Mouse (Mus musculus) stomach, embryonic 15.5 days (tissue): Measurements from ENCODE around the gene Atg4c. TPM values are rescaled to one million over a fixed set of nuclear protein-coding genes. Genes with fewer than 3 reads are reported as not detected.

ENCODE experiments used
- ATAC-seq: fragments of 200-750 bp; cut with Nextera tagmentation; 2 replicates; pipeline ENCODE4 v1.8.0; 2017; ENCODE audit warnings: low read depth, moderate number of reproducible peaks, moderate TSS enrichment; ENCODE audit not compliant: insufficient read depth, low FRiP score
- H3K27ac ChIP-seq: fragments of 300-500 bp; sonication (generic); 2 replicates; pipeline ENCODE4 v1.5.1; 2015; ENCODE audit warnings: mild to moderate bottlenecking, inconsistent platforms
- H3K27me3 ChIP-seq: fragments of 300-500 bp; sonication (generic); replicated peaks from 2 replicates; pipeline ENCODE4 v1.6.1; 2015; ENCODE audit warnings: inconsistent platforms
- H3K36me3 ChIP-seq: fragments of 300-500 bp; sonication (generic); 2 replicates; pipeline ENCODE4 v1.6.1; 2015; ENCODE audit warnings: inconsistent platforms
- H3K4me1 ChIP-seq: fragments of 300-500 bp; sonication (generic); 2 replicates; pipeline ENCODE4 v1.6.1; 2015; ENCODE audit warnings: inconsistent platforms
- H3K4me2 ChIP-seq: fragments of 300-500 bp; sonication (generic); 2 replicates; pipeline ENCODE4 v1.6.1; 2015; ENCODE audit warnings: mild to moderate bottlenecking, inconsistent platforms
- H3K4me3 ChIP-seq: fragments of 300-500 bp; sonication (generic); replicated peaks from 2 replicates; pipeline ENCODE4 v1.5.1; 2015; ENCODE audit warnings: inconsistent platforms
- H3K9ac ChIP-seq: fragments of 300-500 bp; sonication (generic); 2 replicates; pipeline ENCODE4 v1.6.1; 2015; ENCODE audit warnings: inconsistent platforms
- H3K9me3 ChIP-seq: fragments of 300-500 bp; sonication (generic); 2 replicates; pipeline ENCODE4 v1.6.1; 2016; ENCODE audit warnings: inconsistent platforms
- WGBS: fragments of 180-500 bp; shearing (Covaris S2); methylation state at CpG from one replicate; pipeline ENCODE4 v1.1.7; 2015; 5-methylcytosine and 5-hydroxymethylcytosine counted together
- polyA plus RNA-seq: library from polyadenylated mRNA; unstranded; fragments of >200 nt; fragmentation: Nextera tagmentation; extraction: Ambion mirVana; gene quantifications from 2 replicates; pipeline ENCODE4 v1.2.1, GENCODE M21; 2015

Atg4c gene
- polyA plus RNA-seq, 1 experiment from 2014 or later, result 12.5 TPM

DNA sequence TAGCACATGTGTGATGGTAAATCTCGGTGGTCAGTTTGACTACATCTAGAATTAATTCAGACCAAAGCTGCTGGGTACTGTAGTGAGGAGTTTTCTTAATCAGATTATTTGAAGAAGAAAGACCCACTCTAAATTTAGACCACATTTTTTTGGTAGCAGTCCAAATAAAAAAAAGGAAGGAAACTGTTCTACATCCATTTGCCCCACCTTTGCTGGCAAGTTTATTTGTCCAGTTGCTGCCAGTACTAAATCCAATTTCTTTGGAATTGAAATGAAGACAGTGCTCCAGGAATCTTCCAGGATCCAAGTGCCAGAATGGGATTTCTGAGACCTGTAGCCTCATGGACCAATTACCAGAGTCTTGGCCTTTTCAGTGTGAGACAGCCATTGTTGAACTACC lies 1.1 kb upstream of the Atg4c start:
- no peak overlapping the region for H3K9ac ChIP-seq
- peaks cover 3% of the 10 kb centered on the region; the same call in 1 of the 2 replicates for H3K4me1 ChIP-seq
- H3K4me3 ChIP-seq, result no peak overlapping the region
- H3K9me3 ChIP-seq, result no peaks in the 10 kb centered on the region
- 72% methylated on average over 1 of the region's 1 CpGs for WGBS
- no peaks in the 10 kb centered on the region for H3K27me3 ChIP-seq
- no peaks in the 10 kb centered on the region for H3K36me3 ChIP-seq
- no peak overlapping the region for H3K27ac ChIP-seq
- ATAC-seq, result no peak
- H3K4me2 ChIP-seq, result no peak overlapping the region

- 35% methylated on average over 6 of the region's 6 CpGs for WGBS
- Histone ChIP-seq H3K9me3 (no peaks in the 10 kb centered on the region), H3K4me2 (peak overlapping the region; percentile 69), H3K27ac (no peak overlapping the region), H3K4me3 (no peak overlapping the region), H3K9ac (no peak overlapping the region), H3K4me1 (peaks cover 3% of the 10 kb centered on the region; the same call in 1 of the 2 replicates), H3K36me3 (no peaks in the 10 kb centered on the region), H3K27me3 (no peaks in the 10 kb centered on the region)
- ATAC-seq, result no peak
Measured at GRCm38 (mm10) chr4:99193214-99193613, 520 bp upstream of the Atg4c start.

DNA sequence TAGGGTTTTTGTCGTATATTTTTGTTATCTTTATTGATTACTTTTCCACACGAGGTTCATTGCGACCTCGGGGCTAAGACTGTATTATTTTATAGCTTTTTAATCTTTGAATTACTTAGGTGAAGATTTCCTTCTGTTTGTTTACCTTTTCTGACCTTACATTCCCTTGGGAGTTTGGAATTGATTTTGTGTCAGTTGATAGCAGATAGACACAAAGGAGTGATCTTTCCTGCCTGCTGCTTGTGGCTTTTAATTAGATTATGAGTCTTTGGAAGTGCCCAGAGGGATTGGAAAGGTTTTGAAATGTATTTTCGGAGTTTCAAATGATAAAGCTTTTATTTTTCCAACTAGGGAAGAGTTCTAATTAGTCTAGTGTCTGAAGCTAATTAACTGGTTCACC lies 1.1 kb downstream of the Atg4c start:
- H3K27ac ChIP-seq, result no peak overlapping the region
- 14% methylated on average over 5 of the region's 5 CpGs for WGBS

GRCm38 (mm10) chr4:99198721-99199120 lies 5.0 kb downstream of the Atg4c start:
- H3K36me3 ChIP-seq, result no peaks in the 10 kb centered on the region
- no peaks in the 10 kb centered on the region for H3K27me3 ChIP-seq
- H3K4me3 ChIP-seq, result no peak overlapping the region
- no peak overlapping the region for H3K4me2 ChIP-seq
- no peak for ATAC-seq
- H3K27ac ChIP-seq, result no peak overlapping the region
- H3K9ac ChIP-seq, result no peak overlapping the region
- H3K4me1 ChIP-seq, result 0 out of 2 replicates have a peak, but pooled peaks cover 3% of the 10 kb centered on the region
- no peaks in the 10 kb centered on the region for H3K9me3 ChIP-seq

More for the DNA sequence above, 1.1 kb downstream of the Atg4c start:
- Histone ChIP-seq H3K9ac (no peak overlapping the region), H3K36me3 (no peaks in the 10 kb centered on the region), H3K9me3 (no peaks in the 10 kb centered on the region), H3K4me2 (peak overlapping the region; percentile 69), H3K4me1 (peaks cover 3% of the 10 kb centered on the region; the same call in 1 of the 2 replicates), H3K27me3 (no peaks in the 10 kb centered on the region), H3K4me3 (peak overlapping the region; percentile 79)
- ATAC-seq, result no peak

DNA sequence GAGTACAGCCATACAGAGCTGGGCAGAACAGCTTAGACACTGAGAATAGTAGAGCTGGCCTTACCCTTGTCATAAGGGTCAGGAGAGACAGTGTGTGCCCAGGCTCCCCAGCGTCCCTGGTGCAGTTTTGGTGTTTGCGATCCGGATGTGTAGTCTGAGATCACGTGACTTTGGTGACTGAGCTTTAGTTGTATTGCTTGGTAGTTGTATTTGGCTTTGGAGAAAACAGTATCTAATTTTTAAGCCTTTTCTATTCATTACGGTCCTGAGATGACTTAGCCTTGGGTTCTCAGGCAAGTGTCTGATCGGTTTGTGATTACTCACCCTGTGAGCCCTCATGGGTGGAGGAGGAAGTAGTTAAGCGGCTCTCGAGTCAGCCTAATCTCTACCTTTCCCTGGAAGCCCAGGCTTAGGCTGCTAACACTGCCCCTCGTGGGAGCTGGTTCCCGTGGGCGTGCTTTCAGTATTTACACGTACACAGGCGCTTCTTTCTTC lies 6.1 kb downstream of the Atg4c start:
- Histone ChIP-seq H3K27me3 (no peaks in the 10 kb centered on the region), H3K4me3 (no peak overlapping the region), H3K27ac (no peak overlapping the region), H3K4me1 (0 out of 2 replicates have a peak, but pooled peaks cover 2% of the 10 kb centered on the region), H3K36me3 (no peaks in the 10 kb centered on the region), H3K9ac (no peak overlapping the region), H3K9me3 (no peaks in the 10 kb centered on the region), H3K4me2 (no peak overlapping the region)
- peak; percentile 68 for ATAC-seq
- 60% methylated on average over 13 of the region's 13 CpGs for WGBS

GRCm38 (mm10) chr4:99200383-99201136 lies 6.8 kb downstream of the Atg4c start:
- H3K4me1 ChIP-seq, result no peaks in the 10 kb centered on the region
- WGBS, result 87% methylated on average over 7 of the region's 7 CpGs
- no peak overlapping the region for H3K9ac ChIP-seq
- H3K4me3 ChIP-seq, result no peak overlapping the region
- H3K27me3 ChIP-seq, result no peaks in the 10 kb centered on the region
- H3K27ac ChIP-seq, result no peak overlapping the region
- H3K9me3 ChIP-seq, result no peaks in the 10 kb centered on the region
- H3K36me3 ChIP-seq, result no peaks in the 10 kb centered on the region
- H3K4me2 ChIP-seq, result no peak overlapping the region
- ATAC-seq, result no peak

- 78% methylated on average over 6 of the region's 6 CpGs for WGBS
- ATAC-seq, result peak; percentile 39; the same call in 1 of the 2 replicates
Measured at GRCm38 (mm10) chr4:99205773-99206172, 12.0 kb downstream of the Atg4c start.

DNA sequence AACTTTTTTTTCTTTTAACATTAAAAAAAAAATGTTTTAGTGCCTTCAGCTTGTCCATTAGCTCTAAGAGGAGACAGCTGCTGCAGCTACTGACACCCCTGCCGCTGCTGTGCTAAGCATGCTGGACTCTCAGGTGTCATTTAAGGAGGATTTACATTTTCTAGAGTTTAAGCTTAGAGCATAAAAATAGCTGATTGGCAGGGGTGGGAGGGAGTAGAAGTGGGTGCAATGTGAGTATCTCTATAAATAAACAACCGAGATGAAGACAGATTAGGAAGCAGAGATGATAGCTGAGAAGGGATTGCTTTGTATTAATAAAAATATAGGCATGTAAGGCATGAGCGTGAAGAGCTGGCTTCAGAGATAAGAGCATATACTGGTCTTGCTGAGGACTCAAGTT lies 12.6 kb downstream of the Atg4c start:
- no peak overlapping the region for H3K4me2 ChIP-seq
- H3K27me3 ChIP-seq, result no peaks in the 10 kb centered on the region
- ATAC-seq, result no peak
- no peaks in the 10 kb centered on the region for H3K4me1 ChIP-seq
- 42% methylated on average over 3 of the region's 3 CpGs for WGBS
- no peaks in the 10 kb centered on the region for H3K9me3 ChIP-seq
- no peak overlapping the region for H3K9ac ChIP-seq
- H3K27ac ChIP-seq, result no peak overlapping the region
- H3K36me3 ChIP-seq, result no peaks in the 10 kb centered on the region
- H3K4me3 ChIP-seq, result no peak overlapping the region

More at GRCm38 (mm10) chr4:99205773-99206172, 12.0 kb downstream of the Atg4c start:
- Histone ChIP-seq H3K9ac (no peak overlapping the region), H3K4me1 (no peaks in the 10 kb centered on the region), H3K27ac (no peak overlapping the region), H3K9me3 (no peaks in the 10 kb centered on the region), H3K36me3 (no peaks in the 10 kb centered on the region), H3K4me3 (no peak overlapping the region), H3K4me2 (no peak overlapping the region), H3K27me3 (no peaks in the 10 kb centered on the region)

DNA sequence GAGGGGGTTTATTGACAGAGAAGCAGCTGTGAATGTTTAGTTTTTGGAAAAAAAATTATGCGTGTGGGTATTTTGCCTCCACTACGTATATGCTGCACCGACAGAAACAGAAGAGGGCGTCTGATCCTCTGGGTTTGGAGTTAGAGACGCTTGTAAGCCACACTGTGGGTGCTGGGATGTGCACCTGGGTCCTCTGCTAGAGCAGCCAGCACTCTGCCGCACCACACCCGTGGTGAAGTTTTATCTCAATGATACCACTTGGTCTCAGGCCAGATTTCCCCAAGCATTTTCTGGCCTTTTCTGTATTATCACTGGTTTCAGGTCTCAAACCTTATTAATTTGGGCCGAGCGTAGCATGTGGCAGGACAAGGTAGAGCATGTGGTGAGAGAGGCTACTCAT lies 16.4 kb downstream of the Atg4c start:
- H3K4me1 ChIP-seq, result no peaks in the 10 kb centered on the region
- WGBS, result 83% methylated on average over 9 of the region's 9 CpGs
- no peak overlapping the region for H3K9ac ChIP-seq
- H3K4me2 ChIP-seq, result no peak overlapping the region
- H3K27ac ChIP-seq, result no peak overlapping the region
- ATAC-seq, result no peak
- no peaks in the 10 kb centered on the region for H3K36me3 ChIP-seq
- H3K27me3 ChIP-seq, result no peaks in the 10 kb centered on the region
- no peak overlapping the region for H3K4me3 ChIP-seq
- no peaks in the 10 kb centered on the region for H3K9me3 ChIP-seq

DNA sequence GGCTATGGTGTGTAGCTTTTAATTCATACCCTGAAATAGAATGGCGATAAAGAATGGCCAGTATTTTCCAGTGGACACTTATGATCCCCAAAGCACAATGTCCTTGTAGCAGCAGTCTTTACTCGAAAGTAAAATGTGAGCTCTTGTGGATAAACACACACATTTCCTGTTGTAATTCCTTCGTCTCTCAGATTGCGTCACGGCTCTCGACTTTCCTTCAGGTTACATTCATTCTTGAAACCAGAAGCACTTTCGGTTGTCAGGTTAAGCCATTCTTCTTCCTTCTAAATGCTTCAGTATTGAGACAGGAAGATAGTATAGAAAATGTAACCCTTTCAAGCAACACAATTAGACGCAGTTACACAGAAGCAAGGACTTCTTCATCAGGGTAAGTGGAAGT lies 17.9 kb downstream of the Atg4c start:
- Histone ChIP-seq H3K4me3 (no peak overlapping the region), H3K9me3 (no peaks in the 10 kb centered on the region), H3K9ac (no peak overlapping the region), H3K27ac (no peak overlapping the region), H3K36me3 (no peaks in the 10 kb centered on the region), H3K27me3 (no peaks in the 10 kb centered on the region), H3K4me2 (no peak overlapping the region), H3K4me1 (no peaks in the 10 kb centered on the region)
- 59% methylated on average over 8 of the region's 8 CpGs for WGBS
- ATAC-seq, result no peak

DNA sequence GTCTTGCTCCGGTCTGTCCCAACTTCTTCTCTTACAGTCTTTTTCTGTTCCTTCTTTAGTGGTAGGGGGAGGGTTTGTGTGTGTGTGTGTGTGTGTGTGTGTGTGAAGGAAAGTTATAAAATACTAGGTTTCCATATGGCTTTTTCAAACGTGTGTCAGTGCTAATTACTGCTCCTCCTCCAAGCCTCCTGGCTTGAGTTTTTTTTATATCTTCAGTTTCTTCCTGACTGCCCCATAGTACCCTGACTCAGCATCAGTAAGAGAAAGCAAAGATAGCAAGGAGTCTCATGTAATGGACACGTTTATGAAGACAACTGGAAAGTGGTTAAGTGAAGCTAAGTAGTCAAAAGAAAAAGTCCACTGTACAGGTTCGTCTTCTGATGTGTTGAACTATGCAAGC lies 19.4 kb downstream of the Atg4c start:
- no peak overlapping the region for H3K9ac ChIP-seq
- no peak overlapping the region for H3K27ac ChIP-seq
- H3K4me3 ChIP-seq, result no peak overlapping the region
- 80% methylated on average over 4 of the region's 4 CpGs for WGBS
- no peak overlapping the region for H3K4me2 ChIP-seq
- no peak for ATAC-seq
- no peaks in the 10 kb centered on the region for H3K27me3 ChIP-seq
- no peaks in the 10 kb centered on the region for H3K4me1 ChIP-seq
- no peaks in the 10 kb centered on the region for H3K9me3 ChIP-seq
- no peaks in the 10 kb centered on the region for H3K36me3 ChIP-seq

GRCm38 (mm10) chr4:99222221-99222620 lies 28.5 kb downstream of the Atg4c start:
- Histone ChIP-seq H3K27me3 (no peaks in the 10 kb centered on the region), H3K4me2 (no peak overlapping the region), H3K4me3 (no peak overlapping the region), H3K36me3 (0 out of 2 replicates have a peak, but pooled peaks cover 8% of the 10 kb centered on the region), H3K9me3 (no peaks in the 10 kb centered on the region), H3K9ac (no peak overlapping the region), H3K27ac (no peak overlapping the region), H3K4me1 (no peaks in the 10 kb centered on the region)
- ATAC-seq, result no peak
- 85% methylated on average over 8 of the region's 8 CpGs for WGBS
